Mouse (Mus musculus) left cerebral cortex, postnatal 25 days (tissue): ENCODE measurements around the gene Gnai2. TPM values are rescaled to one million over a fixed set of nuclear protein-coding genes. Genes with fewer than 3 reads are reported as not detected.
A peak's percentile ranks its signal among the peaks of the same experiment; 100 is the strongest.
"Not testable (repeated sequence)": the region's sequence is repeated elsewhere in the genome, so short reads cannot be mapped to it uniquely, and the experiment has no call there.

Experiments used
- DNase-seq, 2 experiments: peaks; one replicate each; pipeline ENCODE4 v3.0.0; 2022; ENCODE audit warnings: low spot score in 2 of 2, mixed read lengths in 1 of 2
- intact Hi-C: fragments of 180-260 bp; cut with DNase I; formaldehyde crosslinking; loops from one replicate; pipeline ENCODE4 v1.15.1; 2025
- total RNA-seq, 2 experiments: library from RNA; stranded (reverse); gene quantifications; 2 replicates each; pipeline ENCODE4 v1.2.3; 2021

The Gnai2 gene
- 100 to 1,000 TPM; 214 to 221 TPM for total RNA-seq

DNA sequence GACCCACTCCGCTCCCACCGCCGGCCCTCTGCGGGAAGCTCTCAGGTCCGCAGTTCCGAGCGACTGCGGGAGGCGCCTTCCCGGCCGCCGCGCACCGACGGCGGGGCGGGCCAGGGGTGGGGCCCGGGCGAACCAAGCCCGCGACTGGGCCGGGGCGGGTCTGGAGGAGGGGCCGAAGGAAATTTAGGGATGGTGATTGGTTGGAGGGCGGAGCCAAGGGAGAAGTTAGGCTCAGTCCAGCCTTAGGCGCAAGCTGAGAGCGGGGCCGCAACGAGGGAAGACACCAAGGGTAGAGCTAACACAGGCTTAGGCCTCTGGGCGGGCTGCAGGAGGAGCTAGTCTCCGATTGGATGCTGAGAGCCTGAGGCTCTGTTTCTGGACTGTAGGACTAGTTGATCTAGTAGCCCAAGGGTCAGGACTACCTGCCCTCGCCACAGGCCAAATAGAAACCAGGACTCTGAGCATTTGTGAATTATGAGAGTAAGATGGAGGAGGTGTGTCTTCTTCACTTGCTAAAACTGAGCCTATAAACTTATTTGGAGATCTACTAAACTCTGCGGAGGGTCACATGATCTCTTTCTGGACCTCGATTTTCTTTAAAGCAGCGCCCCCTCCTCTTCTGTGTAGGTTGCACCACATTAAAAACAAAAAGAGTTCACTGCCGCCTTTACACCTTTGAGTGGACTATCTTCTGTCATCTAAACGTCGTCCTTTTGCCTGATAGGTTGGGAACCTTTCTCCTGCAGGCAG, at the start of gene Gnai2:
TSS of gene Gnai2 (minus strand) at position 89 of the 750 bp plus-strand sequence.
- peak; percentile 90 to 97 for DNase-seq
- intact Hi-C loops, result no loop called here

DNA sequence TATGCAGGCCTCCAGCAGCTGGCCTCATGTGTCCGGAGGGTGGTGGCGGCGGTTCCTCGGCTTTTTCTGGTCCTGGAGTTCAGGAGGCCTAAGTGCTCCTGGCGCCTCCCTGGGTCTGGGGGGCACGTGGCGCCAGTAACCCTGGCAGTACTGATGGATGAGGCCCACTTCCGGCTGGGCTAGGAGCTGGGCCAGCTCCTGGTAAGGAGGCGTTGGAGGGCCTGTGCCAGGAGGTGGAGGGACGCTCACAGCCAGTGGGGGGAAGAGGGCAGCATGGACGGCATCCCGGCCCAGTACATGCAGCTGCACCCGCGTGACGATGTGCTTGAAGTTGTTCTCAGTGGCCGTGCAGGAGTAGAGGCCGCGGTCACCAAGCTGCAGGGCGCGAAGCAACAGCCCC, 47.2 kb upstream of the Gnai2 start:
- DNase-seq, result no peak
- intact Hi-C loops, result no loop called here

- intact Hi-C loops, result no loop called here
- no peak for DNase-seq
These were observed 44.3 kb upstream of the Gnai2 start, which contains the start of gene Gnat1 for GRCm38 (mm10) chr9:107679501-107679900. TSS of gene Gnat1 (minus strand) at chr9:107679712.

DNA sequence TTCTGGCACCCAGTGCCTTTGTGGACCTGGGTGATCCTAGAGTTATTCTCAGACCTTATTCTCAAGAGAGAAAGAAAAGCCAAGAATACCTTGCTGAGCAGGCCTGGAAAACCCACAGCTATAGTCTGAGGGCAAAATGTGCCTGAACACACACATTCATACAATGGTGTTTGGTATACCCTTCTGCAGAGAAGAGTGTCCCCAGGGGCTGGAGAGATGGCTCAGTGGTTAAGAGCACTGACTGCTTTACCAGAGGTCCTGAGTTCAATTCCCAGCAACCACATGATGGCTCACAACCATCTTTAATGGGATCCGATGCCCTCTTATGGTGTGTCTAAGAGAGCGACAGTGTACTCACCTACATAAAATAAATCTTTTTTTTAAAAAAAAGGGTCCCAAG, 43.7 kb upstream of the Gnai2 start:
- intact Hi-C loops, result no loop called here
- no peak for DNase-seq

DNA sequence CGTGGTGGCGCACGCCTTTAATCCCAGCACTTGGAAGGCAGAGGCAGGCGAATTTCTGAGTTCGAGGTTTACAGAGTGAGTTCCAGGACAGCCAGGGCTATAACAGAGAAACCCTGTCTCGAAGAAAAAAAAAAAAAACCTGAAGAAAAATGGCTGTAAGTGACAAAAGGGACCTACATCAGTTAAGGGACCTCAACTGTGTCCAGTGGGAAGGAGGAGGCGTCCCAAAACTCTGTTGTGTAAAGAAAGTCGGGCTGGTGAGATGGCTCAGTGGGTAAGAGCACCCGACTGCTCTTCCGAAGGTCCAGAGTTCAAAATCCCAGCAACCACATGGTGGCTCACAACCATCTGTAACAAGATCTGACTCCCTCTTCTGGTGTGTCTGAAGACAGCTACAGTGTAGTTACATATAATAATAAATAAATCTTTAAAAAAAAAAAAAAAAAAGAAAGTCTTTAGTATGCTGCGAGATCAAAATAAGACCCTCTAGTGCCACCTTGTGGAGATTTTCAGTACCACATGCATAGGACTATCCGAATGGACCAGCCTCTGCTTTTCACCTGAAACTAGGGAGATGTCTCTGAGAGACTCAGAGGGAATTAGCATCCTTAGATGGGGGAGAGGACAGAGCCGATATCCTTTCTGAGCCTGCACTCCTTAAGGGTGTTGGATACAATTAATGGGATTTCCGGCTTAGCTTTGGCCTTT, 42.8 kb upstream of the Gnai2 start:
- intact Hi-C loops, result not testable (repeated sequence)
- peak; percentile 78 to 86 for DNase-seq

GRCm38 (mm10) chr9:107677091-107677784, 42.1 kb upstream of the Gnai2 start:
- no peak for DNase-seq
- intact Hi-C loops, result no loop called here

DNA sequence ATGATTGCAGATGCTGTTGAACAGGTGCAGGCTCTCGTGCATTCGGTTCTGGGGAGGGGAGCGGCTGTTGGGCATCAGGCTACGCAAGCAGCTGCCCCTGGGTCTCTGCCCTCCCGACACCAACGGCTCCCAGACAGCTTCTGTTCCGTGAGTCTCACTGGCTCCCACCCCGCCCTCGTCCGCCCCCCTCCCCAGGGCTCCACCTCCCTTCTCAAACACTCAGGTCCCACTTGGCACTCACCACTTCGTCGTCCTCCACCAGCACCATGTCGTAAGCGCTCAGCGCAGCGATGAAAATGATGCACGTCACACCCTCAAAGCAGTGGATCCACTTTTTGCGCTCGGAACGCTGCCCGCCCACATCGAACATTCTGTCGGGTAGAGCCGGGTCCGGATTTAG, 41.1 kb upstream of the Gnai2 start:
- peak in 1 of 2 experiments; percentile 49 for DNase-seq
- intact Hi-C loops, result loop anchor here (1.0 kb wide), 2 partner anchors 31 to 74 kb away; no protein-coding TSS in a partner anchor

- intact Hi-C loops, result loop anchor here (1.0 kb wide), 2 partner anchors 30 to 73 kb away; no protein-coding TSS in a partner anchor
- peak; percentile 66 to 69 for DNase-seq
These were observed 40.6 kb upstream of the Gnai2 start for GRCm38 (mm10) chr9:107675671-107676301.

DNA sequence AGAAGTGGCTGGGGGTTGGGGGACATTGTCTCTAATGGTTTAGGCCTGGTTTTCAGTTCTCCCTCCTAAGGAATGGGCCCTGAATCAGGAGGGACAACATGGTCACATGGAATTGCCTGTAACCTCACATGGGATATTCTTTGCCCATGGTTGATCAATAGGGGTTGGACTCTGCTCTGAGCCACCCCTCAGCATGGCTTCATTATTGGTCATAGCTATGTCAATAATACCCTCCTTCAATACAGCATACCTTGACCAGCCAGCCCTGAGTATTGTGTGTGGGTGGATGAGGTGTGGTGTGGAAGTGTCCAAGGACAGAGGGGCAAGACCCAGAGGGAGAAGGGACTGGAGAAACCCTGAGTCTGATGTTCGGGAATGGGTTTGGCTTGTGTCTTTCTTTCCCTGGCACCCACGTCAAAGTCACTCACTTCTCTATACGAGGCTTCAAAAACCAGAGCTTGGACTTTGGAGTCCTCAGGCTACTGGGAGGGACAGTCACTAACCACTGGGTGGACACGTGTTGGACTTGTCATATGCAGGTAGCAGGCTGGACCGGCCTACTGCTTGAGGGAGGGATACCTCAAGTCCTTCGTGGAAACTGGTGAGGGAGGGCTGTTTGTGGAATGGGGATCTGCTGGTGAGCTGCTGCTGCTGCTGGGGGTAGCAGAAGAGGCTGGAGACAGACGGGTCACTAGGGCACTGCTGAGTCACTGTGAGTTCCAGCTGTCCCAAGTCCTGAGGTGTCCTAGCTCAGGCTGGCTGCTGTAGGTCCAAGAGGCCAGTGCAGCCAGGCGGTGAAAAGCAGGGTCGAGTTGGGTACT, 39.7 kb upstream of the Gnai2 start:
- intact Hi-C loops, result no loop called here

DNA sequence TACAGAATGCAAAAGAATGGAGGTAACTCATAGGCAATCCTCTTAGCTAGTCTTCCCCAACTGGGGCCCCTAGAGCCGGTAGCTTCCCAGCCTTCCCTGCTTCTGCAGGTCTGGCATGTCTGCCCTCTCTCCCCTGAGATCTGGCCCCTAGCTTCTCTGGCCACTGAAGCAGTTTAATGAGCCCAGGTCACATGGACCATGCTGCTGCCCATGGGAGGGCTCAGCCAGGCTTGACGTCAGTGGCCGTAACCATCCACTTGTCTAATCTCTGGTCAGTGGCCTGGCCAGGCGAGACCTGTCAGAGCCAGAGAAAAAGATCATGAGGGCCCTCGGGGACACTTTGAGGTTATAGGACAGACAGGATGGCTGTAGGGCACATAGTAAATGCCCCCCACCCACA, 35.1 kb upstream of the Gnai2 start:
- no peak for DNase-seq
- intact Hi-C loops, result no loop called here

More for the DNA sequence above, 39.7 kb upstream of the Gnai2 start:
- DNase-seq, result no peak

DNA sequence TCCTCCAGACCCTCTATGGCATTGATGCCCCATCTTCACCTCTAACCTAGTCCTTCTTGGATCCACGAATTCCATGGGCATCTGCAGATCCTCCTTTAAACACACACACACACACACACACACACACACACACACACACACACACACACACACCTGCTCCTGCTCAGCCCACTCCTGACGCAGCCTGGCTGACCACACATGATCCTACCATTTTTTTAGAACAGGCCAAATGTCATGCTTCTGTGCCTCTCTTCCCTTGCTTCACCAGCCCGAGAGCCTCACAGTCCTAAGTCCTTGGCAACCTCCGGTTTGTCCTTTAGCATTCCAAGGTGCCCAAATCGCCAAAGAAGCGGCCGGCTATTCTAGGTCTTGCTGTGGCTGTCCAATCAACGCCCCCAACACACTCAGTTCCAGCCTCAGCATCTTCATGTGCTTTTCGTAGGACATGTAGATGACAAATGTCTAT, 34.3 kb upstream of the Gnai2 start, which contains the start of gene Slc38a3:
TSS of gene Slc38a3 (minus strand) at position 51 of the 466 bp plus-strand sequence.
- intact Hi-C loops, result no loop called here

DNA sequence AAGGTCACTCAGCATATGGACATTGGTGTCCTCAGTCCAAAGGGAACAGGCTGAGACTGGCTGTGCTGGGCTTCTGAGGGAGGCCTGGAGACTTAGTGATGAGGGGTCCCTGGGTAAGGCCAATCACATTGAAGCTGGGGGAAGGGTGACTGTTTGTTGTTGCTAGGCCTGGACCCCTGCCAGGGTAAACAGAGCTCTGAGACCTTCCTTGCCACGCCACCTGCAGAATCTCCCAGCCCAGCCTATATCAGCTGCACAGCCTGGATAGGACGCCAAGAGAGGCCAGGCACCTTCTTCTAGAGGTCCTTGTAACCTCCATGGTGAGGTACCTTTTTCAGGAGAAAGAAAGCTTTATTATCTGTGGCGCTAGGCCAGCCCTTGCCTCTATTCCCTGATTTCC, 33.7 kb upstream of the Gnai2 start:
- intact Hi-C loops, result no loop called here
- no peak for DNase-seq

More for the DNA sequence above, 34.3 kb upstream of the Gnai2 start, which contains the start of gene Slc38a3:
- DNase-seq, result no peak

DNA sequence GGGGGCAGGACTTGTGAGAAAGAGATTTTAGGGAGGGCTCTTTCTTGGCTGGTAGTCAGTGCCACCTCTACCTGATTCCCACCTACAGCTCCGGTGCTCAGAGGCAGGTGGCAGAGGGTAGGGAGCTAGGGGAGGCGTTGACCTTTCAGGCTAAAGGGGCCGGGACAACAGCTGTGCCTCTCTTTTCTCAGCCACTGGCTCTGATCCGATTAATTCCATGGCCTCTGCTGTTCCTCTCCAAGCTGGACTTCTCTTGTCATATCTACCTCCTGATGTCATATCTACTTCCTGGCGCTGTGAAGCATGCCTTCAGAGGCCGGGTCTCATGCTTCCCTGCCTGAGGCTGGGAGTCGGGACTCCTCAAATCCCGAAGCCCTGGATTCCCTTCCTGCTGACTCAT, 32.8 kb upstream of the Gnai2 start:
- DNase-seq, result no peak
- intact Hi-C loops, result no loop called here

DNA sequence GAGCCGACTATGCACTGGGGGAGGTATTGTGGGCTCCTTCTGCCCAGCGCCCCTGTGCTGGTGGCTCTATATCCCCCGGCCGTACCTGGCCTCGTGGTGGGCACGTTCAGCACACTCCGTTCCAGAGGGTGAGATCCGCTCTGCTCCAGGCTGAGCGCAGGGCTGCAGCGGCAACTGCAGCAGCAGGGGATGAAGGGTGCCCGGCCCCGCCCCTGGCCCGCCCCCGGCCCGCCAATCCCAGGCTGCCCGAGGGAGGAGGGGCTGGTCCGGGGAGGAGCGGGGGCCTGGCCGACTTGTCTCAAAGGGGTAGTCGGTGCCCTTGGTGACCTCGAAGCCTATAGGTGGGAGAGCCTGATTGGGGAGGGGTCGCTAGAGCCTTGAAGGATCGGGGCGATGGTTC, 32.1 kb upstream of the Gnai2 start:
- intact Hi-C loops, result loop anchor here (2.0 kb wide), 1 partner anchor 16 kb away; no protein-coding TSS in a partner anchor
- DNase-seq, result no peak

DNA sequence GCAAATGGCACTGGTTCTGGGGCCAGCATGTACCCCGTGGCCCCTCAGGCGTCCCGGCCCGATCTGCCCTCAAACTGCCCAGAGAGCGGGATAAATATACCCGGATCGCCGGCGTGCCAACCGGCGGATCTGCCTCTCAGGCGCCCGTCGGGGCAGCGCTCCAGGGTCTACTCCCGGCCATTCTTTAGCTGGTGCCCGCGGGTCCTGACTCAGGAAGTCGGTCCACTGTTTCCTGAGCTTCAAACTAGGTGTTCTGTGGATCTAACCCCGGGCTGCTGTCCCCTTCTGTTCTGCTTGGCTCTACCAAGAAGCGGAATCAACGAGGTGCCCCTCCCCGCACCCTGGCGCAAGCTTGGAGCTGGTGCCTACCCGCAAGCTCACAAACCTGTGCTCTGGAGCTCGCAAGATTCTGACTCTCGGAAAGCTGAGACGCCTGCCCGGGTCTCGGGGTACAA, 31.6 kb upstream of the Gnai2 start:
- intact Hi-C loops, result loop anchor here (2.0 kb wide), 1 partner anchor 16 kb away; no protein-coding TSS in a partner anchor

DNA sequence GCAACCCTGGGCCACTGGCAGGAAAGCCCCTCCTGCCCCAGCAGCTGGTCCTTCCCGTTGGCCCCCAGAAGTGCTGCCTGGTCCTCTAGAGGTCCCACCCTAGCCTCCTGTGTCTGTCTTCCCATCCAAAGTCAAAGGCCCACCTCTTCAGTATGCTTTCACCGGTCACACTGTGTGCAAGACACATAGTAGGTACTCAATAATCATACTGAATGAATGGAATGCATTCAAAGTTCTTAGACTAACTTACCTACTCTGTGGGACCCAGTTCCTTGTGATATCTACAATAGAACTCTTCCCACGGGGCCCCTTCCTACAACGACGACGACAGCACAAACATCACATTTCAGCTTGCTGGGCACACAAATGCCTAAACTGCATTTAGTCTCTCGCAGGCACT, 30.1 kb upstream of the Gnai2 start:
- intact Hi-C loops, result no loop called here
- no peak for DNase-seq

More for the DNA sequence above, 31.6 kb upstream of the Gnai2 start:
- no peak for DNase-seq

DNA sequence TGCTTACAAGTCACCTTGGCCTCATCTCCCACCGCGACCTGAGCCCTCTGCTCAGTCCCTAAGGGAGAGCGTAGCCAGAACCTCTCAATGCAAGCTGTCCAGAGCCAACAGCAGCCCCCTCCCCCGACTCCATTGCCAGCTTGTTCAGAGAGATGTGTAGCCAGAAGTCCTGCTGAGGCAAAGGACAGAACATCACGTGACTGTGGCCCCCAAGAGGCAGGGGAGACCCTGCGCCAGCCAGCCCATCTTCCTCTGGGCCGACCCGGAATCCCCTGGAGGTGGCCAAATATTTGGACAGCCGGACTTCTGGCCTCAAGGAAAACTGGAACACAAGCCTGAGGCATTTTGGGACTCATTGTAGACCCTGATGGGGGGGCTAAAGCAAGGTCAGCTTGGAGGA, 28.4 kb upstream of the Gnai2 start:
- intact Hi-C loops, result no loop called here
- no peak for DNase-seq

DNA sequence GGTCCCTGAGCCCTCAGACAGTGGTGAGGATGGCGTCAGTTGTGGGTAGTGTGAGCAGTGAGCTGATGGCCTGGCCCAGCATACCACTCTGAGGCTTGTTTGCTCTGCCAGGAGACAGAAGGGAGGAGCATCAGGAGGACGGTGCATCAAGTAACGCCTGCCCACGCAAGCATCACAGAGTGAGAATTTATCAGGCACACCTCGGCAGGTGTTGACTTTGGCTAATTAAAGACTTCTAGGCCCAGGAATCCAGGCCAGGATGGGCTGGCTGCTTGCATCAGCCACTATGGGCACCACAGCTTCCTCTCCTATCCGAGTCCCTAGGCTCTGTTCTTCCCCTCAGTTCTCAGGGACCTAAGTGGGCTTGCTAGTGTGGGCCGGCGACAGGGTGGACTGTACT, 27.2 kb upstream of the Gnai2 start:
- intact Hi-C loops, result no loop called here

GRCm38 (mm10) chr9:107660777-107661176, 25.6 kb upstream of the Gnai2 start:
- intact Hi-C loops, result no loop called here
- no peak for DNase-seq

More for the DNA sequence above, 27.2 kb upstream of the Gnai2 start:
- DNase-seq, result no peak
